Mouse (Mus musculus) embryonic fibroblast, embryonic 13.5 days (primary cell): ENCODE measurements around the gene B4galnt1. TPM values are rescaled to one million over a fixed set of nuclear protein-coding genes. Genes with fewer than 3 reads are reported as not detected.
"Not testable (repeated sequence)": the region's sequence is repeated elsewhere in the genome, so short reads cannot be mapped to it uniquely, and the experiment has no call there.

Experiments used
- H3K27ac ChIP-seq: 2 replicates; pipeline ENCODE4 v1.5.1; 2012; ENCODE audit warnings: low read length, control low read depth, inconsistent platforms; ENCODE audit not compliant: insufficient read depth
- H3K4me1 ChIP-seq: 2 replicates; pipeline ENCODE4 v1.6.1; 2011; ENCODE audit warnings: low read length; ENCODE audit not compliant: control insufficient read depth, insufficient read depth
- H3K4me3 ChIP-seq: 2 replicates; pipeline ENCODE4 v1.5.1; 2011; ENCODE audit warnings: mild to moderate bottlenecking, control low read depth, low read length; ENCODE audit not compliant: insufficient read depth
- CTCF ChIP-seq: IDR thresholded peaks from 2 replicates; pipeline ENCODE4 v1.5.1; 2011; ENCODE audit warnings: mild to moderate bottlenecking, control low read depth, low read length, moderate library complexity, borderline replicate concordance; ENCODE audit not compliant: insufficient read depth
- POLR2A ChIP-seq: IDR thresholded peaks from 2 replicates; pipeline ENCODE4 v1.6.1; 2011; ENCODE audit warnings: low read depth, mild to moderate bottlenecking, control low read depth, low read length, moderate library complexity
- polyA plus RNA-seq: library from polyadenylated mRNA; stranded (reverse); fragments of >200 nt; gene quantifications from 2 replicates; pipeline ENCODE4 v1.2.4, GENCODE M21; 2011; ENCODE audit warnings: low read depth; ENCODE audit not compliant: missing spikeins, insufficient read length

The B4galnt1 gene
- polyA plus RNA-seq, 1 experiment: 28.3 TPM

DNA sequence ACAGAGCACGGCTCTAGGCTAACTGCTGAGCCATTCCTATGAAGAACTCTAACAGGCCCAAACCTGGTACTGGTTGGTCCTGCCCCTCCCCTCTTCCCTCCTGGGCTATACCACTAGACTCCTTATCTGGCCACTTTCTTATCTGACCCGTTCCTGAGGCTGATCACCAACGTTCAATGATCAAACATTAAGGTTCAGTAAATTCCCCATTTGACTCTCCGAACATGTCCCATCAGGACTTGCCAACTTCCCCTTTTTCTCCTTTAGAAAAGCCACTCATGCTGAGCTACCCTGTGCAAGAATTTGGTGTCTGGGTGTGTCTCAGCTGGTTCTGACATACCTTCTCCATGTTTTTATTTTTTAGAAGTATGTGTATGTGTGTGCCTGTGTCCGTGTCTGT, 38.4 kb upstream of the B4galnt1 start:
- TF ChIP-seq CTCF (no peak), POLR2A (no peak)
- no peak overlapping the region for H3K4me3 ChIP-seq
- peak overlapping the region; percentile 96 for H3K27ac ChIP-seq
- H3K4me1 ChIP-seq: peaks cover 17% of the 10 kb centered on the region

DNA sequence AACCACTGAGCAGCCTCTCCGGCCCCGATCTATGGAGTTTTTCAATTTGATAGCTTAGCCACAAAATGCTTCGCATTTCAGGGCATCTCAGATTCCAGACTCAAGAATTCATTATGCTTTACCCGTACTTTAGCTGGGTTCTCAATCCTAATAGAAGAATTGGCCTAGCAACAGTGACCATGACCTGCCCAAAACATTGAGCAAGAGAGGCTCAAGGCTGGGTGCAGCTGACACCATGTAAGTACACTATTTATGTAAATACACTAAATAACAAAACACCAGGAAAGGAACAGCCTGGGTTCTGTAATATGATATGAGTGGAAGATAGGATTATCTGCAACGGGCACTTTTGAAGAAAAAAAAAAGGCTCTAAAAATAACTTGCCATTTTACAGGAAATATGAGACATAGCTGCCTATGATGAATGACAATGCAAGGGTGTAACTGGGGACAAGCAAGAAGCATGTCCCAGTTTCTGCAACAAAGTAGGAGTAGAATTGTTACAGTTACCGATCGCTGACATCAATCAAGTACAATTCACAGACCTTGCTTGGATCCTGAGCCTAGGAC, 37.2 kb upstream of the B4galnt1 start:
- Histone ChIP-seq H3K27ac (peak overlapping the region; percentile 96), H3K4me3 (no peak overlapping the region), H3K4me1 (peaks cover 15% of the 10 kb centered on the region)
- no peak for TF ChIP-seq CTCF
- no peak for TF ChIP-seq POLR2A

- TF ChIP-seq CTCF (no peak), POLR2A (no peak)
- peaks cover 15% of the 10 kb centered on the region for H3K4me1 ChIP-seq
- H3K27ac ChIP-seq: peak overlapping the region; percentile 96
- H3K4me3 ChIP-seq: no peak overlapping the region
These were observed 35.6 kb upstream of the B4galnt1 start for GRCm38 (mm10) chr10:127129431-127129830.

DNA sequence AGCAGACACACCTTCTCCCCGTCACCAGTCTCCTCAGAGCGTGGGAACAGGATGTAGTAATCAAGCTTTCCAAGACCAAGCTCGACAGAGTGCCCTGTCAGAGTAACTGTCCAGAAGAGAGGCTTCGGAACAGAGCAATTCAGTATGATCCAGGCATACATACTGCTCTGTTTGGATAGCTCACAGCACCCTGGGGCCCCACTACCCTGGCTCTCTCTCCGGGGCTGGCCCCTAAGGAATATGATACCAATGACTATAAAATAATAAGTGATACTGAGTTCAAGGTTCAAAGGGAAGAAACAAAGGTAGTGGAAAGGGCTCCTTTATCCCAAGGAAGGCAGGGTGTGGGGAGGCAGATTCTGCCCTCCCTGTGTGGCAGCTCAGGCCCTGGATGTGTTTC, 32.6 kb upstream of the B4galnt1 start:
- TF ChIP-seq POLR2A: no peak
- no peak for TF ChIP-seq CTCF
- Histone ChIP-seq H3K4me3 (no peak overlapping the region), H3K27ac (no peak overlapping the region), H3K4me1 (peaks cover 10% of the 10 kb centered on the region)

- not testable (repeated sequence) for H3K4me3 ChIP-seq, H3K27ac ChIP-seq, H3K4me1 ChIP-seq
- peak; percentile 25; the same call in 1 of the 2 replicates for TF ChIP-seq CTCF
These were observed 30.5 kb upstream of the B4galnt1 start for GRCm38 (mm10) chr10:127134394-127135035.

DNA sequence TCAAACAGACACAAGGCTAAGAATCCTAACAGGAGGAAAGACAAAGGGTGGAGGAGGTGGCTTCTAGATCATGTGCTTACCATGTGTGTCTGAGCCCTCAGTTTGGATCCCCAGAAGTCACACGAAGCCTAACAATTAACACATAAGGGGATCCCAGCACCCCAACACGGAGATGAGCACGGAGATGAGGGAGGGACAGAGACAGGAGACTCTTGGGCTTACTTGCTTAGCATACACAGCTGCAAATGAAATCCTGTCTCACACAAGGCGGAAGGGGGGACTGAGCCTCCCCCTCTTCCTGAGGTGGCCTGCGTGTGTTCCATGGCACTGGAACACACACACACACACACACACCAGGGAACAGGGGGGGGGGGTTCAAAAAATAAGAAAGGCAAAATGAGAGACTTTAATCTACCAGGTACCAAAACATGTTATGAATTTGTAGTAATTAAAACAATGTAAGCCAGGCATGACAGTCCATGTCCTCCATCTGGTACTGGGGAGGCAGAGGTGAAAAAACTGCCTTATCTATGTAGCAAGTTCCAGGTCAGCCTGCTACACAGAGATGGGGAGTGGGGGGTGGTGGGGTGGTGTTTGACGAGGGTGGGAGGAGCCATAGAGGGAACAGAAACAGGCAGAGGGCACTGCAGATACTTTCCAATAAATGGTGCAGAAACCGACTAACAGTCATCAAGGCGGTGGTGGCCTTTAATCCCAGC, 29.7 kb upstream of the B4galnt1 start:
- Histone ChIP-seq H3K27ac (no peak overlapping the region), H3K4me1 (no peaks in the 10 kb centered on the region), H3K4me3 (no peak overlapping the region)
- TF ChIP-seq POLR2A: no peak
- no peak for TF ChIP-seq CTCF

GRCm38 (mm10) chr10:127136510-127136909, 28.5 kb upstream of the B4galnt1 start:
- no peak overlapping the region for H3K4me3 ChIP-seq

GRCm38 (mm10) chr10:127137896-127138295, 27.1 kb upstream of the B4galnt1 start:
- H3K4me3 ChIP-seq: no peak overlapping the region
- TF ChIP-seq CTCF: no peak
- TF ChIP-seq POLR2A: no peak
- H3K27ac ChIP-seq: no peak overlapping the region
- no peaks in the 10 kb centered on the region for H3K4me1 ChIP-seq

More at GRCm38 (mm10) chr10:127136510-127136909, 28.5 kb upstream of the B4galnt1 start:
- TF ChIP-seq CTCF (no peak), POLR2A (no peak)
- Histone ChIP-seq H3K4me1 (no peaks in the 10 kb centered on the region), H3K27ac (no peak overlapping the region)

GRCm38 (mm10) chr10:127138328-127139141, 26.5 kb upstream of the B4galnt1 start:
- H3K27ac ChIP-seq: no peak overlapping the region

More at GRCm38 (mm10) chr10:127138328-127139141, 26.5 kb upstream of the B4galnt1 start:
- no peak overlapping the region for H3K4me3 ChIP-seq
- H3K4me1 ChIP-seq: no peaks in the 10 kb centered on the region
- TF ChIP-seq POLR2A: no peak
- TF ChIP-seq CTCF: no peak
